Mouse (Mus musculus) heart, embryonic 13.5 days (tissue): Measurements from ENCODE around the gene Rnasel. TPM values are rescaled to one million over a fixed set of nuclear protein-coding genes. Genes with fewer than 3 reads are reported as not detected.

Experiments used
- ATAC-seq: fragments of 200-750 bp; cut with Nextera tagmentation; 2 replicates; pipeline ENCODE4 v1.8.0; 2017; ENCODE audit warnings: moderate TSS enrichment; ENCODE audit not compliant: insufficient number of reproducible peaks, low FRiP score, low TSS enrichment; ENCODE audit errors: extremely low read depth
- H3K27ac ChIP-seq: fragments of 300-500 bp; sonication (generic); replicated peaks from 2 replicates; pipeline ENCODE4 v1.5.1; 2015; ENCODE audit warnings: moderate library complexity, mild to moderate bottlenecking, inconsistent platforms
- H3K27me3 ChIP-seq: fragments of 300-500 bp; sonication (generic); replicated peaks from 2 replicates; pipeline ENCODE4 v1.6.1; 2015; ENCODE audit warnings: mild to moderate bottlenecking, inconsistent platforms
- H3K36me3 ChIP-seq: fragments of 300-500 bp; sonication (generic); 2 replicates; pipeline ENCODE4 v1.6.1; 2015; ENCODE audit warnings: mild to moderate bottlenecking, inconsistent platforms
- H3K4me1 ChIP-seq: fragments of 300-500 bp; sonication (generic); 2 replicates; pipeline ENCODE4 v1.6.1; 2015; ENCODE audit warnings: inconsistent platforms
- H3K4me2 ChIP-seq: fragments of 300-500 bp; sonication (generic); 2 replicates; pipeline ENCODE4 v1.6.1; 2015; ENCODE audit warnings: inconsistent platforms, mild to moderate bottlenecking, moderate library complexity
- H3K4me3 ChIP-seq: fragments of 300-500 bp; sonication (generic); 2 replicates; pipeline ENCODE4 v1.5.1; 2015; ENCODE audit warnings: moderate library complexity, mild to moderate bottlenecking, inconsistent platforms
- H3K9ac ChIP-seq: fragments of 300-500 bp; sonication (generic); 2 replicates; pipeline ENCODE4 v1.6.1; 2015; ENCODE audit warnings: inconsistent platforms, mild to moderate bottlenecking, moderate library complexity
- H3K9me3 ChIP-seq: fragments of 300-500 bp; sonication (generic); 2 replicates; pipeline ENCODE4 v1.6.1; 2016; ENCODE audit warnings: inconsistent platforms
- WGBS: fragments of 180-500 bp; shearing (Covaris S2); methylation state at CpG from one replicate; pipeline ENCODE4 v1.1.7; 2015; ENCODE audit warnings: mixed read lengths; 5-methylcytosine and 5-hydroxymethylcytosine counted together
- polyA plus RNA-seq: library from polyadenylated mRNA; unstranded; fragments of >200 nt; fragmentation: Nextera tagmentation; extraction: Ambion mirVana; gene quantifications from 2 replicates; pipeline ENCODE4 v1.2.1, GENCODE M21; 2015

Gene Rnasel
- polyA plus RNA-seq, 1 experiment from 2014 or later, result 13.9 TPM

- no peaks in the 10 kb centered on the region for H3K4me1 ChIP-seq
- no peak for ATAC-seq
- no peaks in the 10 kb centered on the region for H3K27me3 ChIP-seq
- H3K27ac ChIP-seq, result no peak overlapping the region
- no peaks in the 10 kb centered on the region for H3K9me3 ChIP-seq
- no peak overlapping the region for H3K4me3 ChIP-seq
- no peak overlapping the region for H3K9ac ChIP-seq
- H3K4me2 ChIP-seq, result no peak overlapping the region
- WGBS, result 79% methylated on average over 10 of the region's 10 CpGs
- no peaks in the 10 kb centered on the region for H3K36me3 ChIP-seq
Measured at GRCm38 (mm10) chr1:153769998-153770775, 21.0 kb downstream of the Rnasel start.

DNA sequence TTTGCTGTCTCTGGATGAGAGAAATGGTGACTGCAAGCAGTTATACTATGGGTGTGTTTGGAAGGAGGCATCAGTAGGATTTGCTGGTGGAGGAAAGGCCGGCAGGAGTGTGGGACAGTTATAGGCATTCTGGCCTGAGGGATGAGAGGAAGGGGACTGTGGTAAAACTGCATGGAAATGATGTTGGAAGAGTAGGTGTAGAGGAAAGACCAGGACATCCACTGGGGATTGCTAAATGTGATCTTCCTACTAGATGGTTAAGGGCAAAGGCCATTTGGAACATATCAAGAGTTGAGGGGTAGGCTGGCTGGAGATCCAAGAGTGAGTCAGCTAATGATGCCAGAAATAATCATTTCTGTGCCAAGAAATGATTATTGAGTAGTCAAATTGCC lies 21.5 kb downstream of the Rnasel start:
- no peak overlapping the region for H3K4me2 ChIP-seq
- no peak overlapping the region for H3K4me3 ChIP-seq
- no peak overlapping the region for H3K9ac ChIP-seq
- H3K9me3 ChIP-seq, result no peaks in the 10 kb centered on the region
- no peaks in the 10 kb centered on the region for H3K4me1 ChIP-seq
- H3K36me3 ChIP-seq, result no peaks in the 10 kb centered on the region
- H3K27ac ChIP-seq, result no peak overlapping the region
- no peaks in the 10 kb centered on the region for H3K27me3 ChIP-seq
- WGBS, result 91% methylated on average over 1 of the region's 1 CpGs
- no peak for ATAC-seq

DNA sequence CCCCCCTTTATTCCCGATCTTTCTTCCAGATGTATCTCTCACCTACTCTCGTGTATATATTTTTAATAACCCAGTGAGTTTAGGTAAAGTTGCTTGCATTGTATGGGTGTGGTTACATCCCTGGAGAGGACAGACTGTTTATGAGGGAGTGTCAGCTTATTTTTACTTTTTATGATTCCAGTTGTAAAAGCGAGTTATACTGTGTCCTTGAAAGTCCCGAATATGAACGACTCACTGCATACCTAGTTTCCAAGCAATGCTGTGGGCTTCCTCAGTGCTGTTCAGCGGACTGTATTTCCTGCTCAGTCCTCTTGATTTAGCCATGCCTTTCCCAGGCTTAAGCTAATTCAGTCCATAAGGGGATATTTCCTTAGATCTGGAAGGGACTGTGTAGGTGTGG lies 25.9 kb downstream of the Rnasel start:
- no peaks in the 10 kb centered on the region for H3K36me3 ChIP-seq
- no peak overlapping the region for H3K27ac ChIP-seq
- no peaks in the 10 kb centered on the region for H3K4me1 ChIP-seq
- H3K9ac ChIP-seq, result no peak overlapping the region
- H3K4me3 ChIP-seq, result no peak overlapping the region
- 76% methylated on average over 6 of the region's 6 CpGs for WGBS
- H3K9me3 ChIP-seq, result no peaks in the 10 kb centered on the region
- H3K4me2 ChIP-seq, result no peak overlapping the region
- ATAC-seq, result no peak
- no peaks in the 10 kb centered on the region for H3K27me3 ChIP-seq

GRCm38 (mm10) chr1:153776257-153776656 lies 27.0 kb downstream of the Rnasel start:
- H3K27ac ChIP-seq, result no peak overlapping the region
- WGBS, result 85% methylated on average over 7 of the region's 7 CpGs
- H3K4me1 ChIP-seq, result no peaks in the 10 kb centered on the region
- no peak overlapping the region for H3K9ac ChIP-seq
- no peaks in the 10 kb centered on the region for H3K27me3 ChIP-seq
- H3K4me3 ChIP-seq, result no peak overlapping the region
- H3K36me3 ChIP-seq, result no peaks in the 10 kb centered on the region
- no peak for ATAC-seq
- H3K9me3 ChIP-seq, result no peaks in the 10 kb centered on the region
- no peak overlapping the region for H3K4me2 ChIP-seq

GRCm38 (mm10) chr1:153778205-153778604 lies 29.0 kb downstream of the Rnasel start:
- 82% methylated on average over 10 of the region's 10 CpGs for WGBS
- ATAC-seq, result no peak
- no peaks in the 10 kb centered on the region for H3K4me1 ChIP-seq
- no peak overlapping the region for H3K9ac ChIP-seq
- no peak overlapping the region for H3K4me2 ChIP-seq
- no peaks in the 10 kb centered on the region for H3K27me3 ChIP-seq
- no peaks in the 10 kb centered on the region for H3K36me3 ChIP-seq
- H3K9me3 ChIP-seq, result no peaks in the 10 kb centered on the region
- H3K4me3 ChIP-seq, result no peak overlapping the region
- H3K27ac ChIP-seq, result no peak overlapping the region

GRCm38 (mm10) chr1:153783339-153783738 lies 34.1 kb downstream of the Rnasel start:
- no peak for ATAC-seq

DNA sequence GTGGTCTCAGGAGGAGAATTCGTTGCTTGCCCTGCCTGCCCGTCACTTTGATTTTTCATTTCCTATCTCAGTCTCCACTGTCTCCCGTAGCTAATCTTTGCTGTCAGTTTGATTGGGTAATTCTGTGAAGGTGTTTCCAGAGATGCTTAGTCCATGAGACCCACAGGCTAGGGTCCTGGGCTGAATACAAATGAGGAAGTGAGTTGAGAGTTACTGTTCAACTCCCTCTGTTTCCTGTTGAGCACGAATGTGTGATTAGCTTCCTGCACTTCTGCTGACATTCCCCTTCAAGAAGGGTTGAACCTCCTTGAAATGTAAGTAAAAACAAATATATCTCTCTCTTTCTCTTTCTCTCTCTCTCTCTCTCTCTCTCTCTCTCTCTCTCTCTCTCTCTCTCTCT lies 36.4 kb downstream of the Rnasel start:
- no peak overlapping the region for H3K9ac ChIP-seq
- 49% methylated on average over 4 of the region's 4 CpGs for WGBS
- H3K36me3 ChIP-seq, result no peaks in the 10 kb centered on the region
- no peaks in the 10 kb centered on the region for H3K4me1 ChIP-seq
- H3K4me2 ChIP-seq, result no peak overlapping the region
- ATAC-seq, result no peak
- H3K27ac ChIP-seq, result no peak overlapping the region
- H3K4me3 ChIP-seq, result no peak overlapping the region
- no peaks in the 10 kb centered on the region for H3K9me3 ChIP-seq
- H3K27me3 ChIP-seq, result no peaks in the 10 kb centered on the region

More at GRCm38 (mm10) chr1:153783339-153783738, 34.1 kb downstream of the Rnasel start:
- Histone ChIP-seq H3K36me3 (no peaks in the 10 kb centered on the region), H3K4me3 (no peak overlapping the region), H3K4me1 (no peaks in the 10 kb centered on the region), H3K27me3 (no peaks in the 10 kb centered on the region), H3K9me3 (no peaks in the 10 kb centered on the region), H3K4me2 (no peak overlapping the region), H3K27ac (no peak overlapping the region), H3K9ac (no peak overlapping the region)
- 43% methylated on average over 1 of the region's 1 CpGs for WGBS

DNA sequence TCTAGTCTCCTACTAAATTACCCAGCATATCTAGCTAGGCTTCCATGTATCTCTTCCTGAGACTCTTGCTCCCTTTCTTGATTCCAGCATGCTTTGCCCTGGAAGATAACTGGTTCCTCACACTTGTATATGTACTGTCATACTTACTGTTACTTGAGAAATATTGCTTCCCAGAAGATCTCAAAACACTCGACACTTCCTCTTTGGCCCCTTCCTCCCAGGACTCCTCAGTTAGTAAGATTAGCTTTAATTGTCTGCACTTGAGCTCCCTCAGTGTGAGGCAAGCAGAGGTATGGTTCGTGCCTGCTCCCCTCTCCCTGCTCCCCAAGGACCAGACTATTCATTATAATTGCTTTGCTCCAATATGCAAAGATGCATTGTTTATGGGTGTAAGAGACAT lies 41.5 kb downstream of the Rnasel start:
- Histone ChIP-seq H3K4me3 (no peak overlapping the region), H3K4me1 (no peaks in the 10 kb centered on the region), H3K9ac (no peak overlapping the region), H3K36me3 (no peaks in the 10 kb centered on the region), H3K27me3 (no peaks in the 10 kb centered on the region), H3K27ac (no peak overlapping the region), H3K9me3 (no peaks in the 10 kb centered on the region), H3K4me2 (no peak overlapping the region)
- 51% methylated on average over 2 of the region's 2 CpGs for WGBS
- ATAC-seq, result no peak

GRCm38 (mm10) chr1:153794241-153794640 lies 45.0 kb downstream of the Rnasel start:
- Histone ChIP-seq H3K4me1 (no peaks in the 10 kb centered on the region), H3K36me3 (no peaks in the 10 kb centered on the region), H3K4me2 (no peak overlapping the region), H3K27ac (no peak overlapping the region), H3K27me3 (no peaks in the 10 kb centered on the region), H3K9ac (no peak overlapping the region), H3K9me3 (no peaks in the 10 kb centered on the region), H3K4me3 (no peak overlapping the region)
- no peak for ATAC-seq
- 79% methylated on average over 3 of the region's 3 CpGs for WGBS

- Histone ChIP-seq H3K4me2 (no peak overlapping the region), H3K27me3 (0 out of 2 replicates have a peak, but pooled peaks cover 2% of the 10 kb centered on the region), H3K27ac (no peak overlapping the region), H3K4me1 (no peaks in the 10 kb centered on the region), H3K9ac (no peak overlapping the region), H3K36me3 (no peaks in the 10 kb centered on the region), H3K9me3 (no peaks in the 10 kb centered on the region), H3K4me3 (no peak overlapping the region)
- ATAC-seq, result no peak
- 70% methylated on average over 7 of the region's 7 CpGs for WGBS
Measured at GRCm38 (mm10) chr1:153802691-153803090, 53.5 kb downstream of the Rnasel start.

GRCm38 (mm10) chr1:153803530-153803929 lies 54.3 kb downstream of the Rnasel start:
- H3K4me2 ChIP-seq, result no peak overlapping the region
- H3K27me3 ChIP-seq, result 0 out of 2 replicates have a peak, but pooled peaks cover 5% of the 10 kb centered on the region
- no peak overlapping the region for H3K9ac ChIP-seq
- no peak overlapping the region for H3K27ac ChIP-seq
- H3K36me3 ChIP-seq, result no peaks in the 10 kb centered on the region
- H3K4me1 ChIP-seq, result no peaks in the 10 kb centered on the region
- no peak overlapping the region for H3K4me3 ChIP-seq
- 70% methylated on average over 8 of the region's 8 CpGs for WGBS
- H3K9me3 ChIP-seq, result no peaks in the 10 kb centered on the region
- ATAC-seq, result no peak

DNA sequence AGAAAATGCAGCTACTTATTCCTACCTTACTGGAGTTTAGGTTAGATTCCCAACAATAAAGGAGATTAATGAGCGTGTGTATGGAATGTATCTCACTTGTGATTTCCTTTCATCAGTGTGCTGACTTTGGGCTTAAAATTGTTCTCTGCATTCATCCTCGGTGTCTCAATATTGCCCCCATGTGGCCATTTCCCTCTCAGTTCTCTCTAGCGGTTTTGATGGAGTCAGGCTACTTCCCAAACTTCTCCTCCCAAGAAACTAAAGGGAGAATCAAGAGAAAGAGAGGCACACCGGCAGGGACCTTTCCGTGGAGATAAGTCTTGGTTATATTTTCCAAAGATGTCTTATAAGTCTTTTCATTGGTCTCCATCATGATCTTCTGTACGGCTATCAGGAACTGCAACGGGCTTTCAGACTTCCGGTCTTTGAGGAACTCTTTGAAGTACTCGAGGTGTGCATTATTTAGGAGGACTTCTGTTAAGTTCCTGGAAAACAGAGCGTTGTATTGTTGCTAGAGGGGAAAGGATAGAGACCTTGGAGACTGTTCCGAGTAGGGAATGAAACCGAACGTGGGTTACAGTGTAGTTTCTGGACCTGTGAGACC lies 58.3 kb downstream of the Rnasel start:
- H3K27ac ChIP-seq, result no peak overlapping the region
- no peaks in the 10 kb centered on the region for H3K9me3 ChIP-seq
- H3K4me3 ChIP-seq, result peak overlapping the region; percentile 28; the same call in 1 of the 2 replicates
- WGBS, result 38% methylated on average over 13 of the region's 13 CpGs
- H3K9ac ChIP-seq, result no peak overlapping the region
- ATAC-seq, result no peak
- 0 out of 2 replicates have a peak, but pooled peaks cover 5% of the 10 kb centered on the region for H3K27me3 ChIP-seq
- no peaks in the 10 kb centered on the region for H3K4me1 ChIP-seq
- H3K36me3 ChIP-seq, result no peaks in the 10 kb centered on the region
- peak overlapping the region; percentile 50 for H3K4me2 ChIP-seq
